Mouse (Mus musculus) G1E (cell line): Measurements from ENCODE around the gene Zkscan6.

Experiments
- CTCF ChIP-seq: IDR thresholded peaks from 2 replicates; pipeline ENCODE4 v1.5.1; 2012; ENCODE audit warnings: low read depth, low read length, inconsistent platforms, mixed read lengths
- GATA1 ChIP-seq: IDR thresholded peaks from 2 replicates; pipeline ENCODE4 v1.6.1; 2012; ENCODE audit warnings: borderline replicate concordance, low read length, inconsistent platforms, mixed read lengths
- POLR2AphosphoS5 ChIP-seq: IDR thresholded peaks from 2 replicates; pipeline ENCODE4 v1.6.1; 2012; ENCODE audit warnings: low read depth, low read length, inconsistent platforms; ENCODE audit not compliant: insufficient replicate concordance

- no peak for TF ChIP-seq POLR2AphosphoS5
- TF ChIP-seq CTCF = no peak
- no peak for TF ChIP-seq GATA1
These were observed 20.8 kb upstream of the Zkscan6 start for GRCm38 (mm10) chr11:65786160-65786559.
